Mouse (Mus musculus): ENCODE data around the gene Spdye4a.
"Not testable (repeated sequence)": the region's sequence is repeated elsewhere in the genome, so short reads cannot be mapped to it uniquely, and the experiment has no call there.

Gene Spdye4a

GRCm38 (mm10) chr5:143222287-143222686 lies 4.4 kb downstream of the Spdye4a start:
- no peak for DNase-seq

GRCm38 (mm10) chr5:143220996-143221395 lies 5.7 kb downstream of the Spdye4a start:
- DNase-seq, result no peak

- DNase-seq, result no peak
Measured at GRCm38 (mm10) chr5:143213832-143214231, 12.9 kb downstream of the Spdye4a start.

- no peak for DNase-seq
Measured at GRCm38 (mm10) chr5:143205015-143205414, 21.7 kb downstream of the Spdye4a start.

GRCm38 (mm10) chr5:143196506-143196905 lies 30.2 kb downstream of the Spdye4a start:
- DNase-seq, result no peak

- no peak for DNase-seq
Measured at GRCm38 (mm10) chr5:143195166-143195565, 31.5 kb downstream of the Spdye4a start.

- DNase-seq, result not testable (repeated sequence)
Measured at GRCm38 (mm10) chr5:143194747-143195146, 31.9 kb downstream of the Spdye4a start.

GRCm38 (mm10) chr5:143192806-143193205 lies 33.9 kb downstream of the Spdye4a start:
- DNase-seq, result no peak

- not testable (repeated sequence) for DNase-seq
Measured at GRCm38 (mm10) chr5:143188014-143188413, 38.7 kb downstream of the Spdye4a start.

- DNase-seq, result peak; percentile 93
Measured at GRCm38 (mm10) chr5:143180255-143181076, 46.2 kb downstream of the Spdye4a start, which contains the start of the genes Rbak and Spdye4b. Rbak (minus strand) TSS chr5:143180775. Spdye4b (plus strand) TSS chr5:143181017.

GRCm38 (mm10) chr5:143179179-143179578 lies 47.5 kb downstream of the Spdye4a start:
- no peak for DNase-seq

GRCm38 (mm10) chr5:143177541-143178200 lies 49.0 kb downstream of the Spdye4a start:
- no peak for DNase-seq

- no peak for DNase-seq
Measured at GRCm38 (mm10) chr5:143175970-143176369, 50.7 kb downstream of the Spdye4a start.

Measured in kidney, adult 18-20 months (tissue).